Mouse (Mus musculus): ENCODE results near the gene Speer2.

Speer2 gene

GRCm38 (mm10) chr16:69863644-69864043, at the start of gene Speer2:
Speer2 (minus strand) TSS chr16:69863744.
- DNase-seq (ENCODE audit: low spot score in 2 of 2), result no peak

DNA sequence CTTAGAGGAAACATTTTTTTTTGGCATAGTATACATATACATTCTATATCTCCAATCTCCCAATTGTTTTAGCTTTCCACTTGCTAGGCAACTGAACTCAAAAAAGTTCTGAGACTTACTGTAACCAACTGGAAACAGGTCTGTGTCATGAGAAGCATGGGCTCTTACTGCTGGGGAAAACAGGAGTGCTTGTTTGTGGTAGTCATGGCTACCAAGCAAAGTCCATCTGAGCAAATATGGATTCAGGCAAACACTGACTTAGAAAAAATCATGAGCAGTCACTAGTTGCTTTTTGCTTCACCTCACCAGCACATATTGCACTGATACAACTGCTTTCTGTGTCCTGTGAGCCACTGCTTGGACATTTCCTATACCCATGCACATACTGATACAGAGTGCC, 40.8 kb upstream of the Speer2 start:
- DNase-seq (ENCODE audit: low spot score in 2 of 2), result no peak

- no peak for DNase-seq (ENCODE audit: low spot score in 2 of 2)
Observed at GRCm38 (mm10) chr16:69880712-69881111, 17.2 kb upstream of the Speer2 start.

DNA sequence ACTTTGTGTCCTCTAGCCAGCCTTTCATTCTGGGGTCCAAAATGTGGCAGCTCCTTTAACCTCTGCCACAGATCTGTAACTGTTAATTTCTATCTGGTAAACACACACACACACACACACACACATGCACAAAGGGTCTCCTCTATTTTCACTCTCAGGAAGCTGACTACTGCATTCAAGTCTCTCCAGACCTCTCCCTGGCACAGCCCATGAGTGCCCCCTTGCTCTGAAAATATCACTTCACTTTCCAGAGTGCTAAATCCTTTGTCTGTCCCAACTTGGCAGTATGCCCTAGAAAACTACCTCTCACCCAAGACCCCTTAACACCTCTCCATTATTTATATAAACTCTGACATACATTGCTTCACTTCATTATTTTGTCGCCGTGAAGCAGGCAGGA, 26.9 kb downstream of the Speer2 start:
- DNase-seq (ENCODE audit: low spot score in 2 of 2), result no peak

DNA sequence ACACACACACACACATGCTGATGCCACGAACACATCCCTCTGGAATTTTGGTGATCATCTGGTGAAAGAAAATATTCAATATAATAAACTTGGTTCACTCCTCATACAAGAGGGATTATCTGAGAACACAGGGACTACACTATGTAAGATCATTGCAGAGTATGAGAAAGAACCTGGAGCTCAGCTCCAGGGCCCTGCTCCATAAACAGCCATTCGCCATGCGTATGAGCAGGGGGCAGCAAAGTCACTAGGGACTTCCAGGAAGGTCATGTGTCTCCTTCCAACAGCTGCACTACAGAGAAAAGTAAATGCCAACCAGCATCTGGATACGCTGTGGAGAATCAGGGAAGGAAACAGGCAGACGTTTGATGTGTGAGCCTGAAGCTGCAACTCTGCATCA, 49.9 kb downstream of the Speer2 start:
- no peak for DNase-seq (ENCODE audit: low spot score in 2 of 2)
